Mouse (Mus musculus) inflammation-experienced regulatory T-cells, adult 6 months (primary cell): ENCODE measurements around the gene S100a8. TPM values are rescaled to one million over a fixed set of nuclear protein-coding genes. Genes with fewer than 3 reads are reported as not detected.

ENCODE experiments used
- ATAC-seq: one replicate; pipeline ENCODE4 v1.8.0; 2017
- polyA plus RNA-seq, 3 experiments: library from polyadenylated mRNA; unstranded; fragments of 100-300 nt; shearing (Covaris generic); gene quantifications; one replicate each; pipeline ENCODE4 v1.2.1; 2017

The S100a8 gene
- polyA plus RNA-seq, 3 experiments from 2014 or later: 7.4 TPM; not detected in 2

DNA sequence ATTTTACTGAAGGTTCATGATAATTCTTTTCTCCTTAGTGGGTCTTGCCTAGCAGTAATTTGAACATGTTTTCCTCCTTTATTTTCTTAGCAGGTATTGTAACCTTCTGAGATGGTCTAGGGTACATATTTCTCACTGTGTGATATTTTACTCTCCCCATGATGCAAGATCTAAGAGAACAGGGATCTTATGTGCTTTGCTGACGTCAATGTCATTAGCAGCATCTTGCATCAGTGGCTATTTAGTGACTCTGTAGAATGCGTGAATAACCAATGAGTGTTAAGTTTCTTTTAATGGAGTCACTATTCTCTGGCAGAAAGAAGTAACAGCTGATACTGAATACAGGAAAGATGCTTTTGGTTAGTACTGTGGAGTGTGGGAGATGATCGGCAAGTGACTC is 15.2 kb downstream of the S100a8 start:
- ATAC-seq: no peak

DNA sequence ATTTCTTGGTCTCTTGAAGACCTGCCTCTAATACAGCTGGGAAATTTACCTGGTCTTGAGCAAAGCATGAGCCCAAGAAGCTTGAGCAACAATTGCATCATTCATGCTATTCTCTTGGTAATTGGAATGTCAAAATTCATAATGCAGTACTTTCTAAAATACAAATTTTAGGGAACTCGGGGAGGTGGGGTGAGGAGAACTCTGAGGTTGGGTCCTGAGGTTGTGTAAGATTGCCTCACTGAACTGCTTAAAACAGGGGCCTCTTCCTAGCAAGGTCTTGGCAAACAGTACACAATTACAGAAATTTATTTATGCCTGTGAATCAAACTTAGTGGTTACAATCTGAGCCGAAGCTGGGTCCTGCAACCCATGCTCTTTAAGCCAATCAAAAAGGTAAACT is 18.1 kb downstream of the S100a8 start:
- no peak for ATAC-seq

DNA sequence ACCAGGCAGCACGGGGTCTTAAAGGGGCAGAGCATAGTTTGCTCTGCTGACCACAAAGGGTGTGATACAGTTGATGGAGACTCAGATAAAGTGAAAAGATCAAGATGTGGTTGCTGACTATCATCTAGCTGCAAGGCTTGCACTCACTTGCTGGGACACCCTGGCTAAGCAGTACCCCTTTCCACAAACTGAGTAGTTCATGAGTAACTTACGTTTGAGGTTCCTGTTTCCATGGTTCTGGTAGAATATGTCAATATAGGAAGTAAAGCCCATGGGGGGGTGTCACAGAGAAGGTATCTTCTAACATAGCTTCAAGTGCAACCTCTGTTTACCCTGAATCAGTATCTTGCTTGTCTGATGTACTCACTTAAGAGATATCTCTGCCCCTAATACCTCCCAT is 24.7 kb downstream of the S100a8 start:
- ATAC-seq: no peak

DNA sequence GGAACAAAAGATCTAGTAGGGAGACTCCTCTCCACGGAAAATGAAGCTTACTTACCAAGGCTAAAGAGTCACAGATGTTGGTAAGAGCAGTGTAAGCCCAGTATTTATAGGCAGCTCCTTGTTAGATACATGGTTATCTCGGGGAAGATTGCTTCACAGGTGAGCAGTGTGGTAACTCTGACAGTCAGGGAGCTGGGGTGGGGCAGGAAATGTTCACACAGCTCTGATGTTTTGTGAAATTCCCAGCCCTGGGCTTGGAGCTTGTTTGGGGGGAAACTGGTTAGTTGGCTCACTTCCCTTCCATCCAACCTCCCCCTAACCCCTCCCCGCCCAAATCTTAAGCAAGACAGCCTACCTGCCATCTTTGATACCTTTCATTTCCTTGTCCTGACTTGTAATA is 26.8 kb downstream of the S100a8 start, which contains the start of gene S100a9:
TSS of gene S100a9 (minus strand) at position 109 of the 400 bp plus-strand sequence.
- no peak for ATAC-seq

DNA sequence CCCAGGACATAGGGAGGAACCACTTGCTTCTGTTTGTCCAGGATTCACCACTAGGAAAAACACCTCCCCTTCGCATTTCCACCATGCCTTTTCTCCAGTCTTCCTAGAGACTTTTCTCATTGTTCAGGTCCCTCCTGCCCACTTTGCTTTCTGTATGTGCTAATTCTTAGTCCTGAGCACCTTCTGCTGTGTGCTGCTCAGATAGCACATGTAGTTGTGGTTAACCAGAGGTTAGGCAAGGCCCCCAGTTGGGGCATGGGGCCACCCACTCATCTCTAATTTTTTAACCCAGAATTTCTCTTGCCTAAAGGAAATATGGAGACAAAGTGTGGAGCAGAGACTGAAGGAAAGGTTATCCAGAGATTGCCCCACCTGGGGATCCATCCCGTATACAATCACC is 33.5 kb downstream of the S100a8 start:
- no peak for ATAC-seq

DNA sequence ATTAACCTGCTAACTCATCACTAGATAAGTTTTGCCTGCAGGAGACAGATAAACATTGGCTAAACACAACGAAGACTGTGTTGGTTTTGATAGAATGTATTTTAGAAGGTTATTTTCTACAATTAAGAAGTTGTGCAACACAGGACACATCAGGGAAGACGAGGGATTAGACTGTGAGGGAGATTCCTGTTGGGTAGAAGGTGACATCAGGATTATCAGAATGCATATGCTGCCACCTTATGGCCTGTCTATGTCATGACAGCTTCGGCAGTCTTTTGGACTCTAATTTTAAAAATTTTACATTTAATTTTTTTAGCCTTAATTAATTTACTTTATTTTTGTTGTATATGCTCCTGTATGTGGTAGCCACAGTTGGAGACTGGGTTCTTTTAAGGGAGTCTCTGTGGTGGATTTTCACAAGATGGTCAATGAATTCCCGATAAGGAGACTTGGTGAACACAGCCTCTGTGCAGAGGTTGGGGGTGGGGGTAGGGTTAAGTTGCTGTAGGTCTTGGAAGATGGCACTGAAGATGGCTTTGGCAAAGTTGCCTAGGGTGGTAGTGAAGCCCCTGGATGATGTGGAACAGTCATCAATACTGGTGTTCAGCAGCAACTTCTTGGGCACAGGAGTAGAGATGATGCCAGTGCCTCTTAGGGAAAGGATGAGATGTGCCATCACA is 39.9 kb downstream of the S100a8 start:
- ATAC-seq: no peak

DNA sequence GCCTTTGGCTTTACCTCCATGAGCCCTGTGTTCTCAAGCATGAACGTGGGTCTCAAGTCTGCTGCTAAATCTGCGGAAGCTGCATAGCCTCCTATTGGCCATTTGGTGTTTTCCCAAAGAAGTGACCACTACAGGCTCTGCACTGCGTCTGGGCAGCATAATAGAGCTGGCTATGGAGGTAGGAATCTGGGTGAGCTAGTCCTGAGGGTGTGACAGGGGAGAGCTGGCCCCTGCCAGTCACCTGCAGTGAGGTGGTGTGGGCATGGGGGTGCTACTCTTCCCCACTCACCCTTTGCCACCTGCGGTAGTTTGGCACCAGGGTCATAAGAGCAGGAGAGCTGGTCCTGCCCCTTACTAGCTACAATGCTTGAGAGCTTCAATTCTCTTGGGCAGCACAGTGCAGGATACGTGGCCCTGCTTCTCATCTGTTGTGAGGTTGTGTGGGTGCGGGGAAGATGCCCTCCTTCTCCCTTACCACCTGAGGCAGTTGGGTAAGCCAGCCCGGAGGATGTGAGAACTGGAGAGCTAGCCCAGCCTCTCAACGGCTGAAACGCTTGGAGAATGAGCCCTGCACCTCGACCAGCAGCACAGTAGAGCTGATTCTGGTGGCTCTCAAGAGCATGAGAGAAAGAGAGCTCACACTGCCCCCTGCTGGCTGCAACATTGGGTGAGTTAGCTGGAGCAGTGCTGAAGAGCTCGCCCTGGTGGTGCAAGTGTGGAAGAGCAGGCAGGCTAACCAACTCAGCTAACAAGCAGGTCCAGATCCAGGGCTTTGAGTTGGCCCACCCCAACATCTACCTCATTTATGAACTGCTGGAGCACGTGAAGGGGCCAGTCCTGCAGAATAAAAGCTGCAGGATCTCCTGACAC is 41.0 kb downstream of the S100a8 start:
- peak; percentile 69 for ATAC-seq

Other genes starting within 250 kb of the S100a8 start
- gene Ints3, start 235.4 kb upstream of the S100a8 start, polyA plus RNA-seq: 10 to 100 TPM; 15.6 to 18.0 (median 17.6) TPM
- not detected for gene Npr1, start 203.1 kb upstream of the S100a8 start, polyA plus RNA-seq
- 100 to 1,000 TPM; 107 to 118 (median 118) TPM for gene Ilf2, start 192.9 kb upstream of the S100a8 start, polyA plus RNA-seq
- 10 to 100 TPM; 53.6 to 73.0 (median 71.1) TPM for gene Snapin, start 177.9 kb upstream of the S100a8 start, polyA plus RNA-seq
- gene Chtop, start 159.5 kb upstream of the S100a8 start, polyA plus RNA-seq: 10 to 100 TPM; 49.4 to 62.9 (median 62.1) TPM
- gene S100a1, start 154.6 kb upstream of the S100a8 start, polyA plus RNA-seq: 1 to 10 TPM; 2.6 to 7.6 (median 5.1) TPM
- gene S100a13, start 154.5 kb upstream of the S100a8 start, polyA plus RNA-seq: 100 to 1,000 TPM; 188 to 341 (median 192) TPM
- under 1 TPM in 1 of 3 experiments, not detected in 2; 0.40 TPM for gene S100a14, start 142.1 kb upstream of the S100a8 start, polyA plus RNA-seq
- gene S100a16, start 131.7 kb upstream of the S100a8 start, polyA plus RNA-seq: not detected
- 1 to 10 TPM; 1.4 to 4.9 (median 2.4) TPM for gene S100a3, start 108.4 kb upstream of the S100a8 start, polyA plus RNA-seq
- gene S100a2, start 78.7 kb upstream of the S100a8 start, polyA plus RNA-seq: 1 to 10 TPM in 1 of 3 experiments, not detected in 2; 2.6 TPM
- not detected for gene Gm42674, start 67.1 kb upstream of the S100a8 start, polyA plus RNA-seq
- 100 to 1,000 TPM in 1 of 3 experiments, 10 to 100 TPM in 2; 65.2 to 589 (median 72.0) TPM for gene S100a4, start 65.2 kb upstream of the S100a8 start, polyA plus RNA-seq
- not detected for gene S100a5, start 60.5 kb upstream of the S100a8 start, polyA plus RNA-seq
- gene S100a6, start 56.1 kb upstream of the S100a8 start, polyA plus RNA-seq: 1,000 to 10,000 TPM in 1 of 3 experiments, 100 to 1,000 TPM in 2; 212 to 1,342 (median 247) TPM
- not detected for gene S100a7a, start 15.0 kb upstream of the S100a8 start, polyA plus RNA-seq
- 1 to 10 TPM in 1 of 3 experiments, under 1 TPM in 1, not detected in 1; 0.70 to 3.0 TPM for gene S100a9, start 26.7 kb downstream of the S100a8 start, polyA plus RNA-seq
- not detected for gene Pglyrp4, start 57.9 kb downstream of the S100a8 start, polyA plus RNA-seq
- gene Gm5849, start 108.9 kb downstream of the S100a8 start, polyA plus RNA-seq: not detected